Mouse (Mus musculus): Measurements from ENCODE around the gene Lrp3. TPM values are rescaled to one million over a fixed set of nuclear protein-coding genes. Genes with fewer than 3 reads are reported as not detected.

The Lrp3 gene
- polyA plus RNA-seq, 1 experiment, result not detected

GRCm38 (mm10) chr7:35211791-35212190, 3.5 kb downstream of the Lrp3 start:
- no peak for TF ChIP-seq GATA1 (IDR thresholded peaks at IDR 0.05; ENCODE audit: low read length)

DNA sequence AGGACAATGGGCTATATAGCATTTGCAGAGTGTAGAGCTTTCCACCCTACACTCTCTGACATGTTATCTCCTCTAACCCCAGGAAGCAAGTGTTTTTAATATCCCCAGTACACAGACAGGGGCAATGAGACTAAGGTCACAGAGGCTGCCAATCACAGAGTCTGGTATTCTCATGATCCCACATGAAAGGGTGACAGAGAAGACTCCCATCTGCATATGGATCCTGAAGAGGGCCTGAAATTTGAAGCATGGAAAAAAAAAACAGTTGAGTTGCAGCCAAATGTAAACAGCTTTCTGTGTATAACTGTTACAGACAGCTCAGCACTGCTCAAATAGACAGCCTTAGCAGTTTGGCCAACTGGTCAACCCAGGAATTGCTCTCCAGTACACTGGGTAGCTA, 15.5 kb downstream of the Lrp3 start:
- TF ChIP-seq GATA1 (IDR thresholded peaks at IDR 0.05; ENCODE audit: low read length), result no peak

GRCm38 (mm10) chr7:35198981-35199754, 16.1 kb downstream of the Lrp3 start:
- no peak for TF ChIP-seq GATA1 (IDR thresholded peaks at IDR 0.05; ENCODE audit: low read length)

DNA sequence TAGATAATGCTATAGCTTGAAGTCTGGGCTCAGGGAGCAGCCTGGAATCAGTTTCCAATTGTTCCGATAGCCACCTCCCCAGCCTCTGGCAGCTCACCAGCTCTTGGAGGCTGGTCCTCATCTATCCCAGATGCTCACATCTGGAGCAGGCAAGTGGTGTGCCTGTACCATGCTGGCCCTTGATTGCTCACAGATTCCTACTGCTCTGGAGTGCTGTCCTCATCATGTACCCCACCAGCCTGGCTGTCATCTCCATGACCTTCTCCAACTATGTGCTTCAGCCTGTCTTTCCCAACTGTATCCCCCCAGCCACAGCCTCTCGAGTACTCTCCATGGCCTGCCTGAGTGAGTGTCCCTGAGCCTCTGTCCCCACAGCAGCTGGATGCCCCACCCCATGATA, 18.3 kb downstream of the Lrp3 start:
- no peak for TF ChIP-seq GATA1 (IDR thresholded peaks at IDR 0.05; ENCODE audit: low read length)

DNA sequence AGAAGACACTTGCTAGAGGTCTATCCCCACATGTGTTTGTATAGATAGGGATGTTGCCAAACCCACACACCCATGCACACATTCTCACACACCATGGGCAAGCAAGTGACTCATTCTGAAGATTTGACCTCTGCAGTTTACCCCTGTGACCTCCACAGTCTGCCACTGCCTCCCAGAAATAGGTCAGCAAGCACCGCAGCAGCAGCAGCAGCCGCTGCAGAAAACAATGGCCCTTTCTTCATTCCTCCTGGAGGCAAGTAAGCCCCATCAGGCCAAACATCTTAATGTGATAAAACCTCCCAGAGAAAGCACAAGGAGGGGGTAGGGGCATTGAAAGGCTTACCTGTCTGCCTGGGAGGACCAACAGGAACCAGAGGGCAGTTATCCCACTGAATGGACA, 24.0 kb downstream of the Lrp3 start:
- no peak for TF ChIP-seq GATA1 (IDR thresholded peaks at IDR 0.05; ENCODE audit: low read length)

- no peak for TF ChIP-seq GATA1 (IDR thresholded peaks at IDR 0.05; ENCODE audit: low read length)
These were observed 25.6 kb downstream of the Lrp3 start for GRCm38 (mm10) chr7:35189699-35190098.

- no peak for TF ChIP-seq GATA1 (IDR thresholded peaks at IDR 0.05; ENCODE audit: low read length)
These were observed 29.3 kb downstream of the Lrp3 start, which contains the start of gene Slc7a10 for GRCm38 (mm10) chr7:35185889-35186569. Gene Slc7a10 (plus strand): TSS chr7:35186385.

GRCm38 (mm10) chr7:35184833-35185724, 30.2 kb downstream of the Lrp3 start:
- TF ChIP-seq GATA1 (IDR thresholded peaks at IDR 0.05; ENCODE audit: low read length), result no peak

DNA sequence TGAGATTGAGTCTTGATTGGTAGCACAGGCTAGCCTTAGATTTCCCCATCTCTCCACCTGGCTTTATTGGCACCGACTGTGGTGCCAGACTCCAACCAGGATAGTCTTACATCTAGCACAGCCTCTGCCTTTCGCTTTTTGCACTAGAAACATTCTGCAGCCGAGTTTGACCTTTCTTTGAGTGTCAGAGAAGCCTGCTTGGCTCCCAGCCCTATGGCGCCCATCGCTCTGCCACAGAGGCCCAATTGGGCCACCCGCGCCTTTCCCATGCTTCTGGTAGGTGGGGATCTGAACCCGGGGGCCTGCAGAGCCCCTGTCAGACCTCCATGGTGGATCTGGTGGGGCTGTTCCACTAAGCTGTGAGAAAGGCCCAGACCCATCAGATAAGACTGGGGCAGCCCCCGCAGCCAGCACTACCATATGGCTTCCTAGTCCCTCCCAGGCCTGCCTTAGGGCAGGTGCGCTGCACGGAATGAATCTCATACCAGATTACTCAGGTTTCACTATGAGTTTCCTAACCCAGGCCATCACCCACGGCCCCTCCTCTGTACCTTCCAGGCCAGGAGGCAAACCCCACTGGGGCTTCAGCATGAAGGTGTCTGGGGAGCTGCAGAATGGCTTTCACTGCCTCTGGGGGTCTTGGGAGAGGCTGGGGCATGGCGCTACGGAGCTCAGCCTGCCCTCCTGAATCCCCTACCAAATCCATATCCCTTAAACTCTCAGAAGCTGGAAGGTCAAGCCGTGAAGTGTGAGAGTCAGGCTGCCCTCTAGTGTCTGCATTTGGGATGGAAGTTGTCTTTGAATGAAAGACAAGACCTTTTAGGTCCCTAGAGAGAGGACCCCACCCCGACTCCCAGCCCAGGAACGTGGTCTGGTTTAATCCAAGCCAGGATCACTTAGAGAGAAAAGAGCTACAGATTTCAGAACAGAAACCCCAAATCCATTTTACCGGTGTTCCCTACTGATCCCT, 38.6 kb downstream of the Lrp3 start:
- no peak for TF ChIP-seq GATA1 (IDR thresholded peaks at IDR 0.05; ENCODE audit: low read length)

- TF ChIP-seq GATA1 (IDR thresholded peaks at IDR 0.05; ENCODE audit: low read length), result no peak
These were observed 39.8 kb downstream of the Lrp3 start for GRCm38 (mm10) chr7:35175533-35175932.

DNA sequence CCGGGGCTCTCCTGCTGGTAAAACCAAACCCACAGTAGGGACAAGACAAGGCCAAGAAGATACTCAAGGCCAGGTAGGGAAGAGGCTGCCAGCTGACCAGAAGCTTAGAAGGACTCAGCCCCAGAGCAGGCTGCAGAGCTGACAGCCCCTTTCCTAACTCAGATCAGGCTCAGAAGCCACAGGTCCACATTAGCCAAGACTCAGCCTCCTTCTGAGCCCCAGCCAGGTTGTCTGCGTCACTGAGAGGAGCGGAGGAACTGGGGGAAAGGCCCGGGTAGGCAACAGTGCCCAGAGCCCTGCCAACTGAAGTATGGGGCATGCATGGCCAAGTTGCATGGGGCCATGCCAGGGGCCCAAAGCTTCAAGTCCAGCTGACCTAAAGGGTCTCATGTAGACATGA, 42.8 kb downstream of the Lrp3 start:
- no peak for TF ChIP-seq GATA1 (IDR thresholded peaks at IDR 0.05; ENCODE audit: low read length)

- no peak for TF ChIP-seq GATA1 (IDR thresholded peaks at IDR 0.05; ENCODE audit: low read length)
These were observed 43.4 kb downstream of the Lrp3 start for GRCm38 (mm10) chr7:35171867-35172382.

GRCm38 (mm10) chr7:35169341-35169740, 46.0 kb downstream of the Lrp3 start:
- no peak for TF ChIP-seq GATA1 (IDR thresholded peaks at IDR 0.05; ENCODE audit: low read length)

GRCm38 (mm10) chr7:35167925-35168324, 47.4 kb downstream of the Lrp3 start:
- TF ChIP-seq GATA1 (IDR thresholded peaks at IDR 0.05; ENCODE audit: low read length), result no peak

Data from G1E-ER4 (cell line).